Mouse (Mus musculus) ES-CJ7 (cell line): ENCODE measurements around the gene Bcas3.
A peak's percentile ranks its signal among the peaks of the same experiment; 100 is the strongest.

Experiments
- DNase-seq: peaks from one replicate; pipeline ENCODE4 v3.0.0; 2011; ENCODE audit warnings: low read depth, low spot score

Bcas3 gene

DNA sequence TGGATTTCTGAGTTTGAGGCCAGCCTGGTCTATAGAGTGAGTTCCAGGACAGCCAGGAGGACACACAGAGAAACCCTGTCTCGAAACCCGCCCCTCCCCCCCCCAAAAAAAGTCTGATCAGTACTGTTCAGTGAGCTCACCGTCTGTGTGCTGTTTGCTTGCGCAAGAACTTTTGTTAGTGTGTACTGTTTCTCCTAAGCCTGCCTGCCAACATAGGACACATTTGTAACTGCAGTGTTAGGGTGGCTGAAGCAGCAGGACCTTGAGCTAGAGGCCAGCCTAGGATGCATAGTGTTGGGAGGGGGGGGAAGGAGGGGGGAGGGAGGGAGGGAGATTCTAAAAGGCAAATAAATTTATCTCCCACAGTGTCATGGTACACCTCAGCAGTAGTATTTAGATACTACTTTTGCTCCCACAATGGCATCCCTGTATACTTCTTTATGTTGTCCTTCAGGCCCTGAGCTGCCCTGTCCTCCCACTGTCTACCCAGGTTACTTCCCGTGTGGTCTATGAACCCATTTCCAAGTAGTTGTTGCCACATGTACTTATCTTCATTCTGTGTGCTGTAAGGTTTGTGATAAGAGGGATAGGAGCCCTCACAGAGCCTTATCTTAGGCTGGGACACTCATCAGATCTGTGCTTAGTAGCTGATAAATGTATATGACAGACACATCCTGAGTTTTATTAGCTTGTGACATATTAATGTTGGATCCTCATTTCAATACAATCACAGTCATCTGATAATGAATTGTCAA is 176.7 kb downstream of the Bcas3 start:
- DNase-seq: no peak

DNA sequence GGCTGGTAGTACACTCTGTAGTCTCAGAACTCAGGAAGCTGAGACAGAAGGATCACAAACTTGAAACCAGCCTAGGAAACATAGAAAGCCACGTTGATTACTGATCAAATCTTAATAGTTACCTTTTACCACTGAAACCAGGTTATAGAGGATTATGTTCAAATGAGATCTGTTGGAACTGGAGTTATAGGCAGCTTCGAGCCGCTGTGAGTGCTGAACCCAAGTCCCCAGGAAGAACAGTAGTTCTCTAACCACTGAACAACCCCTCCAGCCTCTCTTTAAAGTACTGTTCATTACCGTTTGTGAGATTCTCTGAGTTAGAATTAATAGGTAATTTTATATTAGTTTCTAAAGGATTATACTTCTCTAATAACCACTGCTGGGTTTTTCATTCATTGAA is 188.0 kb downstream of the Bcas3 start:
- DNase-seq: no peak

DNA sequence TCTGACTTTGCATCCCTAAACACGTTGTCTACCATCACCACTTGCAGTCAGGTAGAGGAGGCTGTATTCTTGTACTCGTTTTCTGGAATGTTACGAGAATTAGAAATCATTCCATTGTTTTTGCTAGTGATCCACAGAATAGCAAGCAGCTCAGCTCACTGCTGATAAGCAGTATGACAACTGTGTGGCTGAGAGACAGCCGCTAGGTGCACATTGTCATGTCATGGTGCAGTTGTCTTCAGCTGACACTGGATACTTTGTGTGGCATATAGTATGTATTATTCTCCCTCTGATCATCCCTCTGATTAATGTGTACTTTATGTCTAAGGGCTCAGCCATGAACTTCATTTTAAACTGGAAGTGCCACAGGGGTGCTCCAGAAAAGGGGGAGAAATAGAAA is 190.3 kb downstream of the Bcas3 start:
- DNase-seq: no peak

GRCm38 (mm10) chr11:85545602-85546001 is 192.6 kb downstream of the Bcas3 start:
- DNase-seq: no peak

DNA sequence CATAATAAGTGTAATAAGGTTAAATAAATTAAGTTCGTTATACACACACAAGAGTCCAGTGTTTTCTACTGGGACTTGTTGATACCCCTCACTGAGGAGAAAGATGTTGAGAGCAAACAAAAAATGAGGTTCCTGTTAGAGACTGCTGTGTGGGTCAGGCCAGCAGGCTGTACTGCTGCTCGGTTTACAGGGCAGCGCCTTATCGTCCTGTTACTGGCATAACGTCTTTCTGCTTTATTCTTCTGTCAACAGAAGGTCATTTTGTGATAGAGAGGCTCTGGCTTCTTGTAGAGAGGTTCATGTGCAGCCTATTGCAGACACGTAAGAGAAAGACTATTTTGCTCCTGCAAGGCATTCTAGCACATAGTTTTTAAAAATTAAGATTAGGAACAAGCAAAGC is 195.0 kb downstream of the Bcas3 start:
- no peak for DNase-seq

- DNase-seq: no peak
Measured at GRCm38 (mm10) chr11:85549651-85550050, 196.7 kb downstream of the Bcas3 start.

DNA sequence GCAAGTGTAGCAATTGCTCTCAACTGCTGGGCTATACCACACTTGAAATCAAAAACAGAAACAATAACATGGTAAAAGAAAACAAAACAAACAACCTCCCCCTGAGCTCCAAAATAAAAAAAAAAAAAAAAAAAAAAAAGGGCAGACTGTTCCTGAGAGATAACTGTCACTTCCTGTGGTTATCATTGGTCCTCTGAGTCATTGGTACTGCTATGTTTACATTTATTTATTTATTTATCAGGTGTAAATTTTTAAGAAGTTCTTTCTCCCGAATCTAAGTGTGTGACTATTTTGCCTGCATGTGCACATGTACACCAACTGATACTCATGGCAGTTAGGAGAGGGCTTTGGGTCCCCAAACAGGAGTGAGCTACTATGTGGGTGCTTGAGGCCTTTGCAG is 202.1 kb downstream of the Bcas3 start:
- no peak for DNase-seq

- peak; percentile 26 for DNase-seq
Measured at GRCm38 (mm10) chr11:85555721-85556120, 202.8 kb downstream of the Bcas3 start.

DNA sequence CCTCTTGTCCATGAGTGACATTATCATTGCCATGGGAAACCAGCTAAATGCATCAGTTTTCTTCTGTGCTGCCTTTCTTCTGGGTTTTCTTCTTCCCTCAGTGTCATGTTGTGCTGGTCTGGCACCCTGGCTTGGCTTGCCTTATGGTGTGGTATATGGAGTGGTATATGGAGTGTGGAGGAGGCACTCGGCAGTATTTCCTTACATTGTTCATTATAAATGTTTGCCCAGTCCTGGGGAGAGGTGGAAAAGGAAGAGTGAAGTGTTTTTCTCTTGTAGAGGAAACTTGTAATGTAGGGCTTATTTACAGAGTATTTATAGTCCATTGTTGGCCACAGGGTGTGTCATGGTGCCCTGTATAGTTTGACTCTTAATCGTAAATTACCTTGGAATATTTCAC is 212.1 kb downstream of the Bcas3 start:
- no peak for DNase-seq

- DNase-seq: no peak
Measured at GRCm38 (mm10) chr11:85571040-85571439, 218.1 kb downstream of the Bcas3 start.

DNA sequence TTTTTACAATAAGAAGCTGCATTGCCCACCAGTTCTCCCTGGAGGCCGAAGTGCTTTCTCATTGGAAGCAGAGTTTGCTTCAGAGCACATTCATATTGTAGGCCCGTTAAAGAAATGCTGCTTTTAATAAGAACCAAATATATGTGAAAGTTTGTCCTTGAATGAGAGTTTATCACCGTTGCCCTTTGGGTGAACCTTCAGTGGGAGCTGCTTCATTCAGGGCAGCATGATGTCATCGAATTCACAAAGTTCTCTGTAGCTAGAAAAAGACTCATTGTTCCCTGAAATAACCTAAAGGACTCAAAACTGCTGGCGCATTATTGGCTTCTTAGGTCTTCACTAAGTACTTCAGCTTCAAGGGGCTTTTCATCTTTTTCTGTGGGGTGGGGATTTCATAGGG is 219.0 kb downstream of the Bcas3 start:
- DNase-seq: no peak

DNA sequence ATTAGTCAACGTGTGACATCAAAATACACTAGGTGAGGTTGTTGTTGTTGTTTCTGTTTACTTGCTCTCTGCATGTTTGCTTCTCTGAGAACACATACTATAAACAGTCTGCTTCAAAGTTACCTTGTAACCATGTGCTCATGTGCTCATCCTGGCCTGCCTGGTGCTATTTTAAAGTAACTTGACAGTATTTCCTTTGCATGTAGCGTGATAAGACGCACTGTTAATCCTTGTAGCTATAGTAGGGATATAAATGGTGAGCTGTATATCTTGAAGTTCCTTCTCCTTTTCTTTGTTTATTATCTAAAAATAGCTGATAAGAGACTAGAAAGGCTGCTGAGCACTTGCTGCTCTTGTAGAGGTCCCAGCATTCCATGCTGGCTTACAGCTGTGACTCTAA is 219.6 kb downstream of the Bcas3 start:
- no peak for DNase-seq

DNA sequence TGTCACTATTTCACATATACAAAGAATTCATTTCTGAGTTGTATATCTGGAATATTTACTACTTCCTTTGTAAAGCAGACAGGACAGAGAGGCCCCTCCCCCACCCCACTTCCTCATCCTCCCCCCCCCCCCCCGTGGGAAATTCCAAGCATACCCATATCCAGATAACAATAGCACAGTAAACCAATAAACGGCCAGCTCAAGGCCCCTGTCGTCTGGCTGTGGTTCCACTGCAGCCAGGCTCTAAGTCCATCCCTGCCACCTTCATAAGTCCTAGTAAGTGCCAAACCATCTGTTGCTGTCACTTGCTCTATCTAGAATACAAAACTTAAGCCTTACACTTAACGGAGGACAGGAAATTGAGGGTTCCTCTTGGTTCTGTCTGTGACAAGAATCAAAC is 221.5 kb downstream of the Bcas3 start:
- no peak for DNase-seq

DNA sequence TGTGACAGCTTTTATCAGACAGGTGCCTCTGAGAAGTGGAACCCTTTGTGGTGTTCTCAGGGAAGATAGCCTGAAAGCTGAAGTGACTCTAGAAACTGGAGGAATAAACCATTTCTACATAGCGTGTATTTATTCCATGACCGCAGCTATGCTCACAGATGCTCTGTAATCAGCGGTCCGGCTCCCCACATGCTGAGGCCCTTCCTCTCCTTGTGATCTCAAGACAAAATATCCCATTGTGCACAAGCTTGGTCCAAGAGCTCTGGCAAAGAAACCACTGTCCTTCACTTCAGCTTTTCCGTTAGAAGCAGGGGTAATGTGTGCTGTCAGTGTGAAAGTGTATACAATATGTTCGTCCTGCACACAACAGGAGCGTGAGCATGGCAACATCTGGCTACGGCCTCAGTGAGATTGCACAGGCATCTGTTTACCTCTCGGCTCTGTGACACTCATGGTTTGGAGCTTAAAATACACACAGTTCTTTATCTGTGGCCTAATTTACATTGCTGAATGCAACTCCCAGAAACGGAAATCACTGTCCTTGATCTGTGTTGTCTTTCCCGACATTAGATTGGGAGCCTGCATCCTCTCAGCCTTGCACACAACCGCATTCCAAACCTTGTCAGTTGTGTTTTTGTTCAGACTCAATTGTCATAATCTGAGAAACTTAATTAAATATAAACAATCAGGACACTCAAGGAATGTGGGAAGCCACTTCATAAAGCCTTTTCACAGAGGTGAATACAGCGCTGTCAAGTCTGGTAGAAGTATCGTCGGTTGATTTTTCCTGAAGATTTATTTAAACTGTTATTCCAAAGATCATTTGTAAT is 225.1 kb downstream of the Bcas3 start:
- DNase-seq: no peak

GRCm38 (mm10) chr11:85584086-85584485 is 231.1 kb downstream of the Bcas3 start:
- DNase-seq: no peak

DNA sequence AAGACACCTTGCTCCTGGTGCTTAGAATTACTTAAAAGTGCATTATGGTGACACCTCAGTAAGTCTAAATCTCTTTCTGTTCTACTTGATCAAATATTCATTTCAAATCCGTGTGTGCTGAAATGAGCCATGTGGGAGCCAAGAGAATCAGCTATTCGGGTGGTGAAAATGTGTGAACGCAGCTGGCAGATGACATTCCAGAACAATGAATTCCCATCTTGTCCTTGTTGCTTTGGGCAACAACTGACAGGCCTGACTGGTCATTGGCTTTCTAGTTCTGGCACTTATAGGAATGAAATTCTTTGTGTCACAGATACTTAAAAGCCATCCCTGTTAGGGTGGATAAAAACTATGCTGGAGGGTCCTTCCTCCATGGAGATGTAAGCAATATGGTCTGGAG is 240.7 kb downstream of the Bcas3 start:
- no peak for DNase-seq

DNA sequence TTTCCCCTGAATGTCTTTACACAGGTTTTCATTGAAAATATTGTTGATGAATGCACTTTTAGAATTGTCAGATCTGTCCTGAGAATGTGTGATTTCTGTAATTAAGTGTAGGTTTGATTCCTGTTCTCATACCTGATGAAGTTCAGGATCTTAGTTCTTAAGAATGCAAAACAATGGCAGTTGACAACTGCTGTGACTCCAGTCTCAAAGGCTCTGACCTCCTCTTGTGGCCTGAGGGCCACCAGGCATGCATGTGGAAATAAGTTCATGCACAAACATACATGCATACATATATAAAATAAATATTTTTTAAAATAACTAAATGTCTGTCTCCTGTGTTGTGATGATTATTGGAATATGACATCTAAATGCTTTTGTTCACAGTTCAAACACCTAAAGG is 246.3 kb downstream of the Bcas3 start:
- no peak for DNase-seq

- no peak for DNase-seq
Measured at GRCm38 (mm10) chr11:85603546-85604322, 250.8 kb downstream of the Bcas3 start.

GRCm38 (mm10) chr11:85609303-85609940 is 256.5 kb downstream of the Bcas3 start:
- no peak for DNase-seq

- DNase-seq: no peak
Measured at GRCm38 (mm10) chr11:85613035-85613434, 260.1 kb downstream of the Bcas3 start.

DNA sequence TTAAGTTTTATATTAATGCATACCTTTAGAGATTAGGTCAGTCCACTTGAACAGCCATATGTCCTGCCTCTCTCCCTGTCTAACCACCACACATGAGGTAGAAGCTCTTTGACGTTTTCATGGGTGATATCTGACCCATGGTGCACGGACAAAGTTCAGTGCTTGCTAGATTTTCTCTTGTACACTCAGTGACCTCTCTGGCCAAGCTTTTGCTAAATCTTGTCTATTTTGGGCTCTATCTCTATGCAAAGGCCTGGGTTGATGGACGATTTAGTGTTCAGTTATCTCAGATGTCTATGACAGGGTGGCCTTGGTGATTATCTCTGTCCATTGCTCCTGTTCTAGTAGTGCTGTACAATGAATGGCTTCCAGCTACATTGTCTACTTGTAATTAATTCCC is 260.6 kb downstream of the Bcas3 start:
- no peak for DNase-seq

GRCm38 (mm10) chr11:85614431-85614830 is 261.5 kb downstream of the Bcas3 start:
- no peak for DNase-seq
